In genomic region chr6:61180756-61181191, GRCm38 (mm10) we compare ENCODE assay signal across 8 mouse cellular contexts. TPM values are rescaled to one million over a fixed set of nuclear protein-coding genes. Genes with fewer than 3 reads are reported as not detected.
DNase-seq lines count a peak whose midpoint lies in the region; ATAC-seq and TF ChIP-seq lines count a peak whose summit lies in the region.

No protein-coding gene starts in this region.

- under 1% methylated on average over 33 of the region's 42 CpGs for WGBS in heart, embryonic 11.5 days (ENCODE audit: insufficient replicate concordance)
- under 1% methylated on average over 31 of the region's 42 CpGs for WGBS in kidney, embryonic 14.5 days
- under 1% methylated on average over 42 of the region's 42 CpGs for WGBS in liver, embryonic 13.5 days (ENCODE audit: insufficient replicate concordance)
- WGBS in neural tube, embryonic 14.5 days, result 1% methylated on average over 32 of the region's 42 CpGs

- peak overlapping the region; percentile 70 for H3K4me3 ChIP-seq in heart, embryonic 11.5 days (ENCODE audit: low read depth, low read length)
- H3K4me3 ChIP-seq in bone marrow macrophage, adult 2 months (ENCODE audit: insufficient read depth, low read length), result peak overlapping the region; percentile 5; the same call in 1 of the 2 replicates
- H3K4me3 ChIP-seq in kidney, embryonic 14.5 days (ENCODE audit: low read length), result peak overlapping the region; percentile 75
- peak overlapping the region; percentile 58 for H3K4me3 ChIP-seq in liver, embryonic 13.5 days (replicated peaks)
- peak overlapping the region; percentile 85 for H3K4me3 ChIP-seq in neural tube, embryonic 14.5 days (ENCODE audit: low read depth, low read length)

- H3K27ac ChIP-seq in heart, embryonic 11.5 days (ENCODE audit: low read depth, low read length), result no peak overlapping the region
- H3K27ac ChIP-seq in bone marrow macrophage, adult 2 months (ENCODE audit: insufficient read depth, low read depth, low read length), result no peak overlapping the region
- peak overlapping the region; percentile 32; the same call in 1 of the 2 replicates for H3K27ac ChIP-seq in kidney, embryonic 14.5 days (ENCODE audit: low read depth, low read length)
- no peak overlapping the region for H3K27ac ChIP-seq in liver, embryonic 13.5 days
- peak overlapping the region; percentile 93 for H3K27ac ChIP-seq in neural tube, embryonic 14.5 days (ENCODE audit: low read depth, low read length)

- H3K4me2 ChIP-seq in heart, embryonic 11.5 days, result peak overlapping the region; percentile 100
- H3K4me2 ChIP-seq in kidney, embryonic 14.5 days (replicated peaks; ENCODE audit: low read depth, low read length), result peak overlapping the region; percentile 99
- H3K4me2 ChIP-seq in liver, embryonic 13.5 days, result peak overlapping the region; percentile 76
- peak overlapping the region; percentile 54 for H3K4me2 ChIP-seq in neural tube, embryonic 14.5 days (ENCODE audit: low read depth, low read length)

- H3K36me3 ChIP-seq in heart, embryonic 11.5 days (ENCODE audit: control insufficient read depth, insufficient read depth, low read length), result no peaks in the 10 kb centered on the region
- H3K36me3 ChIP-seq in kidney, embryonic 14.5 days (ENCODE audit: control insufficient read depth, insufficient read depth, low read length), result no peaks in the 10 kb centered on the region
- no peaks in the 10 kb centered on the region for H3K36me3 ChIP-seq in liver, embryonic 13.5 days
- no peaks in the 10 kb centered on the region for H3K36me3 ChIP-seq in neural tube, embryonic 14.5 days (ENCODE audit: control insufficient read depth, insufficient read depth, low read length)

- no peak for TF ChIP-seq POLR2A in bone marrow macrophage, adult 2 months (IDR thresholded peaks at IDR 0.05; ENCODE audit: borderline replicate concordance, low read depth, low read length)

- peaks cover 18% of the 10 kb centered on the region; the same call in 1 of the 2 replicates for H3K27me3 ChIP-seq in heart, embryonic 11.5 days (ENCODE audit: control insufficient read depth, insufficient read depth, low read length)
- H3K27me3 ChIP-seq in kidney, embryonic 14.5 days (ENCODE audit: control insufficient read depth, insufficient read depth, low read length), result peaks cover 13% of the 10 kb centered on the region
- peaks cover 37% of the 10 kb centered on the region for H3K27me3 ChIP-seq in liver, embryonic 13.5 days
- H3K27me3 ChIP-seq in neural tube, embryonic 14.5 days (ENCODE audit: control insufficient read depth, insufficient read depth, low read length), result peaks cover 3% of the 10 kb centered on the region; the same call in 1 of the 2 replicates

- TF ChIP-seq CTCF in bone marrow macrophage, adult 2 months (IDR thresholded peaks at IDR 0.05; ENCODE audit: low read depth, low read length), result no peak

- peak overlapping the region; percentile 69 for H3K9ac ChIP-seq in heart, embryonic 11.5 days (ENCODE audit: low read depth, low read length)
- H3K9ac ChIP-seq in kidney, embryonic 14.5 days (ENCODE audit: low read depth, low read length), result peak overlapping the region; percentile 69
- peak overlapping the region; percentile 22; the same call in 1 of the 2 replicates for H3K9ac ChIP-seq in liver, embryonic 13.5 days
- peak overlapping the region; percentile 96 for H3K9ac ChIP-seq in neural tube, embryonic 14.5 days (replicated peaks; ENCODE audit: low read depth, low read length)

- no peak for DNase-seq in heart, adult 9 months (ENCODE audit: low spot score in 2 of 2)
- DNase-seq in frontal cortex, postnatal 36 days (ENCODE audit: low spot score in 2 of 2), result peak; percentile 35 to 42
- DNase-seq in liver, embryonic 13.5 days, result no peak
- no peak for DNase-seq in T-cell, adult 2 months (ENCODE audit: low spot score)

- H3K9me3 ChIP-seq in heart, embryonic 11.5 days (replicated peaks; ENCODE audit: control insufficient read depth, low read length), result no peaks in the 10 kb centered on the region
- no peaks in the 10 kb centered on the region for H3K9me3 ChIP-seq in kidney, embryonic 14.5 days (ENCODE audit: control insufficient read depth, low read length)
- H3K9me3 ChIP-seq in liver, embryonic 13.5 days (replicated peaks), result no peaks in the 10 kb centered on the region
- no peaks in the 10 kb centered on the region for H3K9me3 ChIP-seq in neural tube, embryonic 14.5 days (ENCODE audit: control insufficient read depth, low read length)

- H3K4me1 ChIP-seq in heart, embryonic 11.5 days (ENCODE audit: control insufficient read depth, insufficient read depth, low read length), result no peaks in the 10 kb centered on the region
- no peaks in the 10 kb centered on the region for H3K4me1 ChIP-seq in bone marrow macrophage, adult 2 months (ENCODE audit: control insufficient read depth, insufficient read depth, low read length)
- H3K4me1 ChIP-seq in kidney, embryonic 14.5 days (ENCODE audit: control insufficient read depth, insufficient read depth, low read length), result no peaks in the 10 kb centered on the region
- no peaks in the 10 kb centered on the region for H3K4me1 ChIP-seq in liver, embryonic 13.5 days (replicated peaks)
- 0 out of 2 replicates have a peak, but pooled peaks cover 3% of the 10 kb centered on the region for H3K4me1 ChIP-seq in neural tube, embryonic 14.5 days (ENCODE audit: control insufficient read depth, insufficient read depth, low read length)

- no peak for ATAC-seq in heart, embryonic 11.5 days (replicated peaks; ENCODE audit: insufficient number of reproducible peaks, low FRiP score, low TSS enrichment)
- ATAC-seq in kidney, embryonic 14.5 days (ENCODE audit: low FRiP score, low TSS enrichment), result peak; percentile 50
- ATAC-seq in liver, embryonic 13.5 days (ENCODE audit: low read depth), result no peak
- ATAC-seq in neural tube, embryonic 14.5 days (ENCODE audit: low read depth), result peak; percentile 59

RNA-seq across cellular contexts. Expression of gene Ccser1, which starts 0.7 kb away (rescaled TPM):
- 1.6 and 2.0 TPM in 2 replicates for polyA plus RNA-seq in heart, embryonic 11.5 days (2014; fragmentation: Nextera tagmentation; extraction: Ambion mirVana)
- polyA plus RNA-seq in bone marrow macrophage, adult 2 months (2012; ENCODE audit: insufficient read depth, insufficient read length, missing spikeins), result 0.70 TPM in 1 of 2 replicates, not detected in the other
- 12.0 and 16.2 TPM in 2 replicates for polyA plus RNA-seq in kidney, embryonic 14.5 days (2014; fragmentation: Nextera tagmentation; extraction: Ambion mirVana)
- 0.16 and 0.17 TPM in 2 replicates for polyA plus RNA-seq in liver, embryonic 13.5 days (2015; fragmentation: Nextera tagmentation; extraction: Ambion mirVana)
- polyA plus RNA-seq in neural tube, embryonic 14.5 days (2014; fragmentation: Nextera tagmentation; extraction: Ambion mirVana), result 35.1 and 37.5 TPM in 2 replicates

Comparison
In these comparisons a context has a peak if more than half of its experiments do, and no peak if none do; other contexts are left out.
1. ATAC-seq: peak in kidney, embryonic 14.5 days (single experiment) and neural tube, embryonic 14.5 days (single experiment); none in heart, embryonic 11.5 days (single experiment) and liver, embryonic 13.5 days (single experiment).
2. H3K27ac ChIP-seq: peak in kidney, embryonic 14.5 days (single experiment) and neural tube, embryonic 14.5 days (single experiment); none in heart, embryonic 11.5 days (single experiment), bone marrow macrophage, adult 2 months (single experiment) and liver, embryonic 13.5 days (single experiment).
3. H3K4me3 ChIP-seq: peak in every context shown above with its lines; median percentile 85 in neural tube, embryonic 14.5 days; 75 in kidney, embryonic 14.5 days; 70 in heart, embryonic 11.5 days; 58 in liver, embryonic 13.5 days; 5 in bone marrow macrophage, adult 2 months.
4. H3K9ac ChIP-seq: peak in every context shown above with its lines; median percentile 96 in neural tube, embryonic 14.5 days; 69 in heart, embryonic 11.5 days; 69 in kidney, embryonic 14.5 days; 22 in liver, embryonic 13.5 days.
5. DNase-seq: peak in frontal cortex, postnatal 36 days (2 of 2); none in heart, adult 9 months (0 of 2), liver, embryonic 13.5 days (single experiment) and T-cell, adult 2 months (single experiment).
6. Peak in every context shown above with its lines, with median percentiles within 50 percentile points of each other: H3K4me2 ChIP-seq.